Mouse (Mus musculus): ENCODE data around the gene 4933405O20Rik.

Gene 4933405O20Rik

GRCm38 (mm10) chr7:50598890-50599289 is at the start of gene 4933405O20Rik:
4933405O20Rik (plus strand) TSS chr7:50599190.
- no peak for DNase-seq (ENCODE audit: low read depth, low spot score)

- peak; percentile 67 for DNase-seq (ENCODE audit: low read depth, low spot score)
Observed at GRCm38 (mm10) chr7:50549572-50549971, 49.4 kb upstream of the 4933405O20Rik start.

GRCm38 (mm10) chr7:50551426-50551825 is 47.6 kb upstream of the 4933405O20Rik start:
- peak; percentile 84 for DNase-seq (ENCODE audit: low read depth, low spot score)

- peak; percentile 57 for DNase-seq (ENCODE audit: low read depth, low spot score)
Observed at GRCm38 (mm10) chr7:50562708-50563107, 36.3 kb upstream of the 4933405O20Rik start.

DNA sequence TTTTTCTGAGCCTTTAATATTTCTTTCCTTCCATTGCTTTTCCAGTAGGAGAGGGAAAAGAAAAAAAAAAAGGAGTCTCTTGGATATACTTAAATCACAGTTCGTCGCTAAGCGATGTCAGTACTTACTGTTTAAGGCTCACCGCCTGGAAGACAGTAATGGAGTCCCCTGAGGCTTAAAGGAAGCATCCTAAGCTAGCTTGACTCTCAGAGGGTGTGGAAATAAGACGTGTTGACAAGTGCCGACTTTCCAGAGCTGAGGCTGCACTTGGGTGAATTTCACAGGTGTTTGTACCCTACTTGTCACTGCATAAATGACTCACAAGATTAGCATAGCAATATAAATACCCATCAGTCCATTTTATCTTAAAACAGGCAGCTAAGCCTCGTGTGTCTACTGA is 25.1 kb upstream of the 4933405O20Rik start:
- DNase-seq (ENCODE audit: low read depth, low spot score): peak; percentile 53

DNA sequence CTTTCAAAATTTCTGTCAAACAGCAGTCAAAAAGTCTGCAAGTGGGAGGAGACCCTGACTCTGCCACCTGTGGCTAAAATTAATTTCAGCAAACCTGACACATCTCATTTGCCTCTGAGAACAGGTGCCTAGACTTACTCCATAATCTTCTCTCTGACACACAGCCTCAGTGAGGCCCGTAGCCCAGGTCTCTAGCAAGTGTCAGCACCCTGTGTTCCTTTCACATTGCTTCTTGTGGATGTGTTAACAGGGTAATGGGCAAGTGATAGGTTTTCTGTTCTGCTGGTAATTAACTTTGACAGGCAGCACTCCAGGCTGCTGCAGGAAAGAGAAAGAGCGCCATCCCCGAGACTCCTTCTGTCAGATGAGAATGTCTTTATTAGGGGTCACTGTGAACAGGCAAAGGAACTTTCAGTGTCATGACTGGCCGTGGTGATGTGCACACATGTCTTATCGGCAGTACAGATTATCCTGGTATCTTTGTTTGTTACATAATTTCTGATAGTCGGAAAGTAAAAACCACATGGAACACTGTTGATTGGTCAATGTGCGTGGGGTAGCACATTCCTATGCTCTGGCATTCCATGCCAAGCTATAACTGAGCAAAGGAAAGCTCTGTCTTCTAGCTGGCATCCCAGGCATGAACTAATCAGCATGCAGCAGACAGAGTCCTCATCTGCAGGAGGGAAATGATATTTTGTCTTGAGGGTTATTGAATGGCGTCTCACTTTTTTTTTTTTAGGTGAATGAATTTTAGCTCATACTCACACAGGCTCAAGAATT is 10.2 kb upstream of the 4933405O20Rik start:
- DNase-seq (ENCODE audit: low read depth, low spot score): no peak

GRCm38 (mm10) chr7:50614101-50614500 is 15.1 kb downstream of the 4933405O20Rik start:
- DNase-seq (ENCODE audit: low read depth, low spot score): peak; percentile 80

DNA sequence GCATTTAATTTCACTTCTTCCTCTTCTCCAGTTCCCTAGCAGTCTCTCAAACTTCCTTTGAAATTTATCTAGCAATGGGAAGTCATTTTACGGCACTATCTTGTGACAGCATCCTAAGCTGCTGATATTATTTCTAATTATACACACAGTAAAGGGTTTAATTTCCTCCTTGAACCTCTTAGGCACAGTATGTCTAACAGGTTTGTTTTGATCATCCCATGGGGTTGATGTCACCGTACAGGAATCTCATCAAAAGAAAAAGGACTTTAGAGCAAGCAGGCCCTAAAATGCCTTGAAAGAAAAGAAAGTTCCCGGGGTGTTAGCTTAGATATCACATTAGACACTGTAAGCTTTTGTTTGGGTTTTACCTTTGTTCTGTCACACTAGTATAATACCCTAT is 30.2 kb downstream of the 4933405O20Rik start:
- no peak for DNase-seq (ENCODE audit: low read depth, low spot score)

DNA sequence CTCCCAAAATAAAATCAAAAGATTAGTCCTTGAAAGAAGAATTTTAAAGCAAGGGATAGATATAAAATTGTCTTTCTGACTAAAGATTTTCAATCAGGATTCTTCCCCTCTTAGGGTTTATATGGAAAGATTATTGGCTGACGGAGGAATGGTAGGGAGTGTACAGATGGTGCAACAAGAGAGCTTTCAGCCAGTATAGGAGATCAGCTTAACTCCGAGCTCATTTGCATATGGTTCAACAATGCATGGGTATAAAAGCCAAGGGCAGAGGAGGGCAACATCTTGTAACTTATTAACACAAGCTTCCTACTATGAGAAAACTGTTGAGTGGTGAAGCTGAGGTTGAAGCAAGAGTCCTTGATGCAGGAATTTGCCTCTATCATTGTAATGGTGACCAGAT is 34.2 kb downstream of the 4933405O20Rik start:
- no peak for DNase-seq (ENCODE audit: low read depth, low spot score)
